Mouse (Mus musculus) ES-E14 (cell line): Measurements from ENCODE around the gene Dnal1. TPM values are rescaled to one million over a fixed set of nuclear protein-coding genes. Genes with fewer than 3 reads are reported as not detected.

Experiments used
- DNase-seq: peaks from one replicate; pipeline ENCODE4 v3.0.0-alpha.2; 2013; ENCODE audit warnings: low read depth, low spot score
- H3K27ac ChIP-seq: 2 replicates; pipeline ENCODE4 v1.5.1; 2012; ENCODE audit warnings: low read depth, mild to moderate bottlenecking, low read length, moderate library complexity, mixed read lengths; ENCODE audit not compliant: poor library complexity, insufficient read depth, severe bottlenecking
- H3K36me3 ChIP-seq: 2 replicates; pipeline ENCODE4 v1.6.1; 2012; ENCODE audit warnings: mild to moderate bottlenecking, low read length, moderate library complexity, mixed read lengths; ENCODE audit not compliant: control insufficient read depth, poor library complexity, insufficient read depth, severe bottlenecking
- H3K4me1 ChIP-seq, 2 experiments: fragments of 150-350 bp in 1 of 2; sonication (generic) in 1 of 2; 2 replicates each; pipeline ENCODE4 v1.6.1; 2012; ENCODE audit warnings: low read length in 2 of 2, mild to moderate bottlenecking in 1 of 2, mixed read lengths in 1 of 2; ENCODE audit not compliant: control insufficient read depth in 2 of 2, insufficient read depth in 2 of 2, poor library complexity in 1 of 2
- H3K4me3 ChIP-seq, 2 experiments: fragments of 150-350 bp in 1 of 2; sonication (generic) in 1 of 2; 2 replicates each; pipeline ENCODE4 v1.5.1; 2012; ENCODE audit warnings: low read length in 2 of 2, low read depth in 1 of 2, mild to moderate bottlenecking in 1 of 2, mixed read lengths in 1 of 2; ENCODE audit not compliant: insufficient read depth in 1 of 2, poor library complexity in 1 of 2, severe bottlenecking in 1 of 2
- H3K9ac ChIP-seq: 2 replicates; pipeline ENCODE4 v1.6.1; 2012; ENCODE audit warnings: low read depth, mild to moderate bottlenecking, low read length, mixed read lengths; ENCODE audit not compliant: poor library complexity, insufficient read depth, severe bottlenecking
- H3K9me3 ChIP-seq: fragments of 150-350 bp; sonication (generic); 2 replicates; pipeline ENCODE4 v1.6.1; 2012; ENCODE audit warnings: low read depth, mild to moderate bottlenecking, low read length; ENCODE audit not compliant: control insufficient read depth, insufficient read depth
- CHD2 ChIP-seq: IDR thresholded peaks from 2 replicates; pipeline ENCODE4 v1.6.1; 2014; ENCODE audit warnings: mild to moderate bottlenecking, low read depth, low read length, inconsistent platforms
- HCFC1 ChIP-seq: IDR thresholded peaks from 2 replicates; pipeline ENCODE4 v1.6.1; 2012; ENCODE audit warnings: low read length, inconsistent platforms, borderline replicate concordance; ENCODE audit not compliant: insufficient read depth
- MAFK ChIP-seq: IDR thresholded peaks from 2 replicates; pipeline ENCODE4 v1.6.1; 2014; ENCODE audit warnings: mild to moderate bottlenecking, low read depth, low read length, inconsistent platforms; ENCODE audit not compliant: insufficient read depth
- ZC3H11A ChIP-seq: IDR thresholded peaks from 2 replicates; pipeline ENCODE4 v1.6.1; 2012; ENCODE audit warnings: low read depth, mild to moderate bottlenecking, inconsistent platforms, low read length, borderline replicate concordance
- ZNF384 ChIP-seq: IDR thresholded peaks from 2 replicates; pipeline ENCODE4 v1.6.1; 2012; ENCODE audit warnings: low read depth, low read length, inconsistent platforms
- in situ Hi-C, 2 experiments: fragments of 600-800 bp; cut with MboI; formaldehyde crosslinking; loops; one replicate each; pipeline ENCODE4 v1.15.1; 2025; ENCODE audit warnings: low sequenced_read_pairs in 2 of 2, inconsistent platforms in 1 of 2; ENCODE audit not compliant: unreplicated experiment in 2 of 2
- total RNA-seq: library from RNA; depleted of rRNA; stranded (reverse); fragments of 300-350 nt; gene quantifications from 2 replicates; pipeline ENCODE4 v1.2.3, GENCODE M21; 2012

Dnal1 gene
- total RNA-seq, 1 experiment, result 3.5 TPM

DNA sequence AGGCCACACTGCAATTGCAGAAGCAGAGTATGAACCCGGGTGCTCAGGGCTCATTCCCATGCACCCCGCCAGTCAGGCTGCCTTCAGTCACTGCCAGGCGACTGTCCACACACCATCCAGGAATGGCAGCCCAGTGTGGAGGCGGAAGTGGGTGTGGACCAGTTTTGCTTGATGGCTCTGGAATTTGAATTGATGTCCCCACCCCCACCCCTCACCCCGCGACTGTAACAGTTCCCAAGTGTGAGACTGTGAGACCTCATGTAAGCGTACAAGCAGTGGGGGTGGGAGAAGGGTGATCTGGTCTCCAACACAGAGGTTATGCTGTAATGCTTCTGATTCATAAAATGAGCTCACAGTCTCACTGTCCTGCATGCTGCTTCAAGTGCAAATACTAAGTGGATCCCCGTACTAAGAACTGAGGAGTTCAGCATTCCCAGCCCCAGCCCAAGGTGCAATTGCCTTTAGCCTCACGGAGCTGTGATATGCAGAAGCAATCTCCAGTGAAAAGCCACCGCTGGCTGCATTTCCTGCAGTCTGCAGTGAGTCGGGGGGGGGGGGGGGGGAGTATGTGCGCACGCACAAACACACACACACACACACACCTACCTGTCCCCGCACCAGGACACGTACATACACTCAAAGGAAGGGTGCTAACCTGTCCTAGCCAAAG is 76.1 kb downstream of the Dnal1 start:
- Histone ChIP-seq H3K9ac (peak overlapping the region; percentile 4; the same call in 1 of the 2 replicates), H3K4me1 (peaks cover 25 to 44% of the 10 kb centered on the region in 2 experiments), H3K27ac (no peak overlapping the region; the same call in 1 of the 2 replicates), H3K4me3 (peak overlapping the region; percentile 22 to 38), H3K9me3 (no peaks in the 10 kb centered on the region), H3K36me3 (peaks cover 3% of the 10 kb centered on the region; the same call in 1 of the 2 replicates)
- DNase-seq, result peak; percentile 77
- TF ChIP-seq HCFC1, result no peak
- no peak for TF ChIP-seq ZNF384
- no peak for TF ChIP-seq MAFK
- no peak for TF ChIP-seq CHD2
- TF ChIP-seq ZC3H11A, result no peak
- in situ Hi-C loops, result no loop called here

DNA sequence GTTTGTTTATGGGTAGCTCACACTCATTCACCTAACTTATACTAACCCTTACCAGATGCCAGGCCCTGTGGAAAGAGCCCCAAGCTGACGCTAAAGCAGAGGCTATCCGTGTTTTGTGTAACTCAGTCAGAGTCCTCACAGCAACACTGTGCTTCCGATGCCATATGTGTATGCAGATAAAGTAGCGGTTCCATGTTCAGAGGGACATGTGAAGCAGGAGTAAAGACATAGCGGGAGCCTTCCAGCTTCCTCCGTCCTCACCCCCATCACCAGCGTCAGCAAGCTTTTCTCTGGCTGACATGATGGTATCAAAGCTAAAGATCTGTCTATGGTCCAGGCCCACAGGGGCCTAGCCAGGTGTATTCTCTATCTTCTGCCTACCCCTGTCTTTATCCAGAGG is 77.0 kb downstream of the Dnal1 start:
- TF ChIP-seq ZNF384 (no peak), ZC3H11A (no peak), MAFK (no peak), CHD2 (no peak), HCFC1 (no peak)
- no peak overlapping the region for H3K27ac ChIP-seq

DNA sequence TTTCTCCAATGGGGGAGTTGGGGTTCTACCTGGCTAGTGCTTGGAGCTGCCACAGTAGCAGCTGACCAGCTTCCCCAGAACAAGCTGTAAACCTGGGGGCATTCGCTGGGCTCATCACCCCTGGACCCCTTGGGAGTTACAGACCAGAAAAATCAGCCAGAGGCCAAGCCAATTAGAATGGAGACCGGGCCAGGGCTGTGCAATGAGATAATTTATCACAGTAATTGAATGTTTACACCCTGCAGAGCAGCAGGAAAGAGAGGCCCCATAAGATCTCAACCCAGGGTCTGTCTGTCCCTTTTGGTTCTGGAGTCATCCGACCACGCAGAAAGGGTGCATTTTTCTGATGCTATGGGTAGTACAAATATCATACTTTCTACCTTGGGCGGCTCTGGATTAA is 77.6 kb downstream of the Dnal1 start:
- H3K9me3 ChIP-seq, result no peaks in the 10 kb centered on the region
- peaks cover 36 to 54% of the 10 kb centered on the region in 2 experiments for H3K4me1 ChIP-seq
- TF ChIP-seq MAFK, result no peak
- no peak for TF ChIP-seq CHD2
- TF ChIP-seq ZNF384, result no peak
- TF ChIP-seq ZC3H11A, result no peak
- no peak for TF ChIP-seq HCFC1
- DNase-seq, result no peak
- peak overlapping the region; percentile 84; the same call in 1 of the 2 replicates for H3K9ac ChIP-seq
- H3K36me3 ChIP-seq, result peaks cover 2% of the 10 kb centered on the region; the same call in 1 of the 2 replicates
- peak overlapping the region in 1 of 2 experiments; percentile 93; a peak in 3 of 4 replicates for H3K4me3 ChIP-seq
- in situ Hi-C loops, result no loop called here
- H3K27ac ChIP-seq, result no peak overlapping the region

More for the DNA sequence above, 77.0 kb downstream of the Dnal1 start:
- in situ Hi-C loops, result no loop called here
- DNase-seq, result no peak
- Histone ChIP-seq H3K4me1 (peaks cover 32 to 53% of the 10 kb centered on the region in 2 experiments), H3K4me3 (no peak overlapping the region), H3K36me3 (peaks cover 3% of the 10 kb centered on the region; the same call in 1 of the 2 replicates), H3K9me3 (no peaks in the 10 kb centered on the region), H3K9ac (0 out of 2 replicates have a peak overlapping the region, but pooled peaks have one; percentile 19)

DNA sequence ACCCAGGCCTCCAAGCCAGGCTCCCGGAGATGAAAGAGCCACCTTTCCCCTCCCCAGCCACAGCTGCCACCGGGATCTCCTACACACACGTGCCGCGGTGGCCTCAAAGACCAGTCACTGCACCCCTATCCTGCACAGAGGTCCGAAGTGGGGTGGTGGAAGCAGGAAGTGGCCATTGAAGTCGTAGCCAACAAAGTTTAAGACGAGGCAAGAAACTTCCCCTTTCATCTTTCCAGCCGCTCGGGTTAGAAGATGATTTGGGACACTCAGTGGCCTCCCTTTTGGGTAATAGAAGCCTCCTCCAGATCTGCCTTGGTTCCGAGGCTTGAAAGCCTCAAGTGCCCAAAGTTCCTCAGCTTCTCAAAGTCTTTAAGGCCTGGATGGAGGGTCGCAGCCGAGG is 78.1 kb downstream of the Dnal1 start:
- peak overlapping the region; percentile 84 for H3K9ac ChIP-seq
- H3K9me3 ChIP-seq, result no peaks in the 10 kb centered on the region
- TF ChIP-seq ZNF384 (no peak), CHD2 (no peak), MAFK (no peak), HCFC1 (no peak)
- peaks cover 36 to 51% of the 10 kb centered on the region in 2 experiments for H3K4me1 ChIP-seq
- no peaks in the 10 kb centered on the region; the same call in 1 of the 2 replicates for H3K36me3 ChIP-seq
- H3K4me3 ChIP-seq, result peak overlapping the region; percentile 70 to 93
- DNase-seq, result no peak
- no peak overlapping the region for H3K27ac ChIP-seq
- in situ Hi-C loops, result no loop called here
